Mouse (Mus musculus): ENCODE data around the gene Ccdc40.

DNA sequence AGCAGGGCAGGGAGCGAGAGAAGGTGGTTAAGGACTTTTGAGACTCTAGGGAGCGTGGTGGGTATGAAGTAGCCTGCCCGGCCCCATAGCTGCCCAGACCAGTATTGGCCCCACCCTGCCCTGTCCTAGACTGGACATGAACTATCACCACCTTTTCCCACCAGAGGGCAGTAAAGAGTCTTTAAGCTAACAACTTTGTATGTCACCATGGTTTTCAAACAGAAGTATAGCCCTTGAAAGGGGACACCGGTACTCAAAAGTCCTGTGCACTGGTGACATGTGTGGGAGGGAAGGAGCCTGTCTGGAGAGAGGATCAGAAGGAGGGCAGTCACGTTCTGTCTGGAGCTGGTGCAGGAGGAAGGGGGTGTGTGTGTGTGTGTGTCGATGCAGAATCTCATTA, 20.6 kb downstream of the Ccdc40 start:
- TF ChIP-seq CTCF (IDR thresholded peaks at IDR 0.05; ENCODE audit: low read depth, low read length) (peak; percentile 46), POLR2A (IDR thresholded peaks at IDR 0.05; ENCODE audit: extremely low read depth, insufficient read depth, low read length) (no peak)
